Mouse (Mus musculus) liver, embryonic 11.5 days (tissue): ENCODE data around the gene Fbln2. TPM values are rescaled to one million over a fixed set of nuclear protein-coding genes. Genes with fewer than 3 reads are reported as not detected.

Source experiments
- ATAC-seq: fragments of 200-750 bp; cut with Nextera tagmentation; replicated peaks from 2 replicates; pipeline ENCODE4 v1.8.0; 2017; ENCODE audit warnings: moderate number of reproducible peaks, mild to moderate bottlenecking, moderate TSS enrichment, moderate library complexity; ENCODE audit not compliant: low FRiP score
- DNase-seq: peaks from one replicate; pipeline ENCODE4 v3.0.0-alpha.2; 2017; ENCODE audit warnings: low spot score
- H3K27ac ChIP-seq: fragments of 300-500 bp; sonication (generic); 2 replicates; pipeline ENCODE4 v1.5.1; 2014; ENCODE audit warnings: mild to moderate bottlenecking, low read depth, low read length, control low read depth
- H3K27me3 ChIP-seq: fragments of 300-500 bp; sonication (generic); replicated peaks from 2 replicates; pipeline ENCODE4 v1.6.1; 2014; ENCODE audit warnings: low read length, mixed read lengths; ENCODE audit not compliant: control insufficient read depth, insufficient read depth
- H3K36me3 ChIP-seq: fragments of 300-500 bp; sonication (generic); 2 replicates; pipeline ENCODE4 v1.6.1; 2014; ENCODE audit warnings: mild to moderate bottlenecking, low read length, moderate library complexity, mixed read lengths; ENCODE audit not compliant: control insufficient read depth, insufficient read depth
- H3K4me1 ChIP-seq: fragments of 300-500 bp; sonication (generic); replicated peaks from 2 replicates; pipeline ENCODE4 v1.6.1; 2014; ENCODE audit warnings: low read length, mixed read lengths; ENCODE audit not compliant: control insufficient read depth, insufficient read depth
- H3K4me2 ChIP-seq: fragments of 300-500 bp; sonication (generic); 2 replicates; pipeline ENCODE4 v1.6.1; 2014; ENCODE audit warnings: mild to moderate bottlenecking, control low read depth, moderate library complexity
- H3K4me3 ChIP-seq: fragments of 300-500 bp; sonication (generic); 2 replicates; pipeline ENCODE4 v1.5.1; 2014; ENCODE audit warnings: low read depth, low read length, control low read depth
- H3K9ac ChIP-seq: fragments of 300-500 bp; sonication (generic); 2 replicates; pipeline ENCODE4 v1.6.1; 2014; ENCODE audit warnings: low read depth, low read length, control low read depth
- H3K9me3 ChIP-seq: fragments of 300-500 bp; sonication (generic); 2 replicates; pipeline ENCODE4 v1.6.1; 2016; ENCODE audit warnings: low read length, inconsistent platforms, mixed read lengths; ENCODE audit not compliant: control insufficient read depth
- WGBS: fragments of 180-500 bp; shearing (Covaris S2); extraction: QIAGEN DNeasy Blood & Tissue Kit; methylation state at CpG from one replicate; pipeline ENCODE4 v1.1.7; 2014; 5-methylcytosine and 5-hydroxymethylcytosine counted together
- polyA plus RNA-seq: library from polyadenylated mRNA; unstranded; fragments of >200 nt; fragmentation: Nextera tagmentation; extraction: Ambion mirVana; gene quantifications from 2 replicates; pipeline ENCODE4 v1.2.1, GENCODE M21; 2014

Gene Fbln2
- polyA plus RNA-seq, 1 experiment from 2014 or later: 33.3 TPM

DNA sequence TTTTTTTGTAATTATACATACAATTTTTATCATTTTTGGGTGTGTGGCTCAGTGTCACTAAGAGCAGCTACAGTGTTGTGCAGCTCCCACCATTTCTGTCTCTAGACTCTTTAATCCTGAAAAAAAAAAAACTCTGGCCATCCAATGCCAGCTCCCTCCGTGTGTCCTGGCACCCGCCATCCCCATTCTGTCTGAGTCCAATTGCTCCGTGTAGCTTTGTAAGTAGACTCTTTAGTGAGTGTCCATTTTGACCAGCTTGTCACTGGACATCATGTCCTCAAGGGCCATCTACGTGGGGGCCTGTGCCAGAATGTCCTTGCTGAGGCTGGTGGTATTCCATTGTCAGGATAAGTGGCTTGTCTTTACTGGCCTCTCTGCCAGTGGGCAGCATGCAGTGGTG is 13.1 kb downstream of the Fbln2 start:
- Histone ChIP-seq H3K4me3 (no peak overlapping the region), H3K27me3 (peaks cover 2% of the 10 kb centered on the region; the same call in 1 of the 2 replicates)
- 72% methylated on average over 4 of the region's 4 CpGs for WGBS

DNA sequence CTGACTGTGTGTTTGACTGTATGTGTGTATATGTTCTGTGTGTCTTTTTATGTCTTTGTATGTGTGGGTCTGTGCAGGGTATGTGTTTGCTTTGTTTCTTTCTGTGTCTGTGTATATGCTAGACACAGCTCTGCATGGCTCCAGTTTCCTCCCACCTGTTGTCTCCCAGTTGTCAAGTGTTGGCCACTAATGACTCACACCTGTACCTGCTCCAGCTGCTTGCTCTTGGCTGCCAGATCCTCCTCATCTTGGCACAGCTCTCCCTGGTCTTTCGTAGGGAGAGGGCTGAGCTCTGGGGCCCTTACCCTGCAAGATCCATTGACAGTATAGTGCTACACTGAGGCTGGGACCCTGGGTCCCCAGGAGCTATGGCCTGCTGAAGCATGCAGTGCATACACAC is 13.8 kb downstream of the Fbln2 start:
- WGBS: 64% methylated on average over 1 of the region's 1 CpGs
- no peak overlapping the region for H3K4me3 ChIP-seq
- H3K9ac ChIP-seq: no peak overlapping the region
- no peak for ATAC-seq
- H3K9me3 ChIP-seq: no peaks in the 10 kb centered on the region
- H3K27ac ChIP-seq: no peak overlapping the region
- no peak overlapping the region for H3K4me2 ChIP-seq
- DNase-seq: no peak
- no peaks in the 10 kb centered on the region for H3K36me3 ChIP-seq
- peaks cover 2% of the 10 kb centered on the region; the same call in 1 of the 2 replicates for H3K27me3 ChIP-seq
- no peaks in the 10 kb centered on the region for H3K4me1 ChIP-seq

More for the DNA sequence above, 13.1 kb downstream of the Fbln2 start:
- no peak overlapping the region for H3K9ac ChIP-seq
- DNase-seq: no peak
- H3K27ac ChIP-seq: no peak overlapping the region
- no peak overlapping the region for H3K4me2 ChIP-seq
- H3K4me1 ChIP-seq: no peaks in the 10 kb centered on the region
- ATAC-seq: no peak
- no peaks in the 10 kb centered on the region for H3K9me3 ChIP-seq
- no peaks in the 10 kb centered on the region for H3K36me3 ChIP-seq

DNA sequence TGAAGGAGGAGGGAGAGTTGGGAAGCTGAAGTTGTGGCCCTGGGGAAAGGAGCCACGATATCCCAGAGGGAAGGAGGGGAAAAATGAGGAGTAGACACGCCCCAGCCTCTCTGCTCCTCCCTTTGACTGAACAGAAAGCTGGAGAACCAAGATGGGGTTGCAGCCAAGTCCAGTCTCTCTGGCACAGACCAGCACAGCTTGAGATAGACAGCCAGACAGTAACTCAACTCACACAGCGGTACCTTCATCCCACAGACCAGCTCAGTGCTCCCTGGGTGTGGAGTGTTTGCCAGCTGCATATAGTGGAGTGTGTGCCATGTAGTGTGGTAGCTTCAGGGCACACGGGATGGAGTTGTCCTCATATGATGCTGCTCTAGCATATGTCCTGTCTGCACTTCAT is 16.7 kb downstream of the Fbln2 start:
- H3K27ac ChIP-seq: no peak overlapping the region

DNA sequence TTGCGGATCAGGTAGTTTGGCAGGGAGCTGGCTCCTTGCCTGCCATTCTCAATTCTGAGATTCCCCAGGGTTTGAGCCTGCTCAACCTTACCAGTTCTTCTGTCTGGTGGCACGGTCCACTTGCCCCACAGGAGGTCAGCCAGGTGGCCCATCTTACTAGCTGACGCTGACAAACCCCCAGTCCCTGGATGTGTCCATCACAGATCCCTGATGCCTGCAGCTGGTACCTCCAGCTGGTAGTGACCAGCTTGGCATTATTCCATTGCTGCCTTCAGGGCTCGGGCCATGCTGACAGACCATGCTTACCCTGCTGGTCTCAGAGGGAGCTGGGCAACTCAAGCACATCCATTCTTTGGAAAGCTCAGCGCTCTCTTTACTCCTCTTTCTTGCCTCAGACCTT is 18.7 kb downstream of the Fbln2 start:
- Histone ChIP-seq H3K9ac (no peak overlapping the region), H3K4me1 (0 out of 2 replicates have a peak, but pooled peaks cover 5% of the 10 kb centered on the region), H3K4me2 (no peak overlapping the region), H3K4me3 (no peak overlapping the region), H3K36me3 (no peaks in the 10 kb centered on the region), H3K27ac (no peak overlapping the region), H3K9me3 (no peaks in the 10 kb centered on the region), H3K27me3 (no peaks in the 10 kb centered on the region; the same call in 1 of the 2 replicates)
- no peak for ATAC-seq
- no peak for DNase-seq
- WGBS: 87% methylated on average over 5 of the region's 5 CpGs

More for the DNA sequence above, 16.7 kb downstream of the Fbln2 start:
- H3K4me2 ChIP-seq: no peak overlapping the region
- ATAC-seq: no peak
- 63% methylated on average over 4 of the region's 4 CpGs for WGBS
- H3K27me3 ChIP-seq: peaks cover 2% of the 10 kb centered on the region; the same call in 1 of the 2 replicates
- DNase-seq: no peak
- no peak overlapping the region for H3K4me3 ChIP-seq
- H3K9ac ChIP-seq: no peak overlapping the region
- H3K4me1 ChIP-seq: no peaks in the 10 kb centered on the region
- no peaks in the 10 kb centered on the region for H3K36me3 ChIP-seq
- no peaks in the 10 kb centered on the region for H3K9me3 ChIP-seq

DNA sequence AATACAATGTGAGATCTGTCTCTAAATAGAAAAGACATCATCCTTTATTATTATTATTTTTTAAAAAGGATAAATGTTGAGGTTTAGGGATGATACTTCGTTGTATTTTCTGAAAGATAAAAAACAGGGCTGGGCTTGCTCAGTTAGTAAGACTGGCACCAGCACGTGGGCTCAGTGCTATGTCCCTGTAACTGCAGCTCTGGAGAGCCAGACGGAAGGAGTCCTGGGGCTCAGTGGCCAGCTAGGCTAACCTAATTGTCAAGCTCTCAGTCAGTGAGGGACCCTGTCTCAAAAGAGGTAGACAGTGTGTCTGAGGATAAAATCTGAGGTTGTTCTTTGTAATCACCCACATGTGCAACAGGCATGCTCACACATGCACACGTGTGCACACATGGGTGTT is 19.3 kb downstream of the Fbln2 start:
- H3K4me1 ChIP-seq: 0 out of 2 replicates have a peak, but pooled peaks cover 7% of the 10 kb centered on the region
- no peak for DNase-seq
- no peak overlapping the region for H3K4me2 ChIP-seq
- no peaks in the 10 kb centered on the region; the same call in 1 of the 2 replicates for H3K27me3 ChIP-seq
- H3K9me3 ChIP-seq: no peaks in the 10 kb centered on the region
- 69% methylated on average over 4 of the region's 4 CpGs for WGBS
- ATAC-seq: no peak
- H3K27ac ChIP-seq: no peak overlapping the region
- no peaks in the 10 kb centered on the region for H3K36me3 ChIP-seq
- no peak overlapping the region for H3K4me3 ChIP-seq
- no peak overlapping the region for H3K9ac ChIP-seq

DNA sequence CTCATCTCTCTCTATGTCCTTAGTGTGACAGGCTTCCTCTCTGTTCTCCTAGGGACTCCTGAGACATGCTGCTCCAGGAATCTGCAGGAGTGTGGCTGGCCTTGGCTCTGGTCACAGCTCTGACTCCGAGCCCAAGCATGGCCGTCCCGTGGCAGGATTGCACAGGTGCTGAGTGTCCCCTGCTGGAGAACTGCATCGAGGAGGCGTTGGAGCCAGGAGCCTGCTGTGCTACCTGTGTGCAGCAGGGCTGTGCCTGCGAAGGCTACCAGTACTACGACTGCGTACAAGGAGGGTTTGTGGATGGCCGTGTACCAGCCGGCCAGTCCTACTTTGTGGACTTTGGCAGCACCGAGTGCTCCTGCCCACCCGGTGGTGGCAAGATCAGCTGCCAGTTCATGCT is 20.8 kb downstream of the Fbln2 start:
- H3K4me2 ChIP-seq: no peak overlapping the region
- H3K9ac ChIP-seq: no peak overlapping the region
- H3K4me1 ChIP-seq: peaks cover 7% of the 10 kb centered on the region; the same call in 1 of the 2 replicates
- H3K27ac ChIP-seq: no peak overlapping the region
- DNase-seq (no peak), ATAC-seq (no peak)
- H3K36me3 ChIP-seq: no peaks in the 10 kb centered on the region
- H3K4me3 ChIP-seq: no peak overlapping the region
- 77% methylated on average over 12 of the region's 12 CpGs for WGBS
- H3K9me3 ChIP-seq: no peaks in the 10 kb centered on the region
- H3K27me3 ChIP-seq: no peaks in the 10 kb centered on the region; the same call in 1 of the 2 replicates

DNA sequence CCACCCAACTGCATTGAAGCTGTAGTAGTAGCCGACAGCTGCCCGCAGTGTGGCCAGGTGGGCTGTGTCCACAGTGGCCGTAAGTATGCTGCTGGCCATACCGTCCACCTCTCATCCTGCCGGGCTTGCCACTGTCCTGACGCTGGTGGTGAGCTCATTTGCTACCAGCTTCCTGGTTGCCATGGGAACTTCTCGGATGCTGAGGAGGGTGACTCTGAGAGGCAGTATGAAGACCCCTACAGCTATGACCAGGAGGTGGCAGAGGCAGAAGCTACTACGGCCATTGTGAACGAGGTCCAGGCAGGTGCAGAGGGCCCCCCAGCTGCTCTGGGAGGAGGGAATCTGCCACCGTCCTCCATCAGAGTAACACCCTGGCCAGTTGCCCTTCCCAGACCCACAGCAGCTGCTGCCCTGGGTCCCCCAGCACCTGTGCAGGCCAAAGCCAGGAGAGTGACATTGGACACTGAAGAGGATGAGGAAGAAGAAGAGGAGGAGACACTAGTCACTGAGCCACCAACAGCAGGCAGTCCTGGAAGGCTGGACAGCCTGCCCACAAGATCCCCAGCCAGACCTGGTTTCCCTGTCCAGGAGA is 21.3 kb downstream of the Fbln2 start:
- Histone ChIP-seq H3K27ac (no peak overlapping the region), H3K27me3 (no peaks in the 10 kb centered on the region; the same call in 1 of the 2 replicates), H3K4me3 (no peak overlapping the region), H3K9me3 (no peaks in the 10 kb centered on the region), H3K36me3 (no peaks in the 10 kb centered on the region), H3K4me2 (no peak overlapping the region), H3K4me1 (peaks cover 7% of the 10 kb centered on the region; the same call in 1 of the 2 replicates), H3K9ac (no peak overlapping the region)
- ATAC-seq (no peak), DNase-seq (no peak)
- WGBS: 71% methylated on average over 10 of the region's 10 CpGs

DNA sequence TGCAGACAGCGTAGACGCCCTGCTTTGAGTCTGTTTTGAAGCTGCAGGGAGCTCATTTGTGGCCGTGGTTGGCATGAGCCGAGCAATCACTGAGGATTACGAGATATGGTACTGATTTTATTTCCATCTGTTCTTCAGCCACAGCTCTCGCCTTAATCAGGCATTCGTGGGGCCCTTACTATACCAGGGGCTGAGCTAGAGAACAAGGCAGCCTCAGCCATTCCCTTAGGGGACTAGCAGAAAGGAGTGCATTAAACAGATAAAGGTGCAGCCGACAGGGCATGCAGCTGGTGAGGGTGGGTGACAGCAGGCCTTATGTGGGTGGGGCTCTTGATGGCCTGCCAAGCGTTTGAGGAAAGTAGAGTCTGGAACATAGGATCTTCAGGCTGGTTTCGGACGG is 23.8 kb downstream of the Fbln2 start:
- no peak for DNase-seq
- no peaks in the 10 kb centered on the region for H3K36me3 ChIP-seq
- peaks cover 7% of the 10 kb centered on the region; the same call in 1 of the 2 replicates for H3K4me1 ChIP-seq
- H3K9ac ChIP-seq: no peak overlapping the region
- no peak overlapping the region for H3K4me3 ChIP-seq
- ATAC-seq: no peak
- H3K9me3 ChIP-seq: no peaks in the 10 kb centered on the region
- 43% methylated on average over 11 of the region's 11 CpGs for WGBS
- no peaks in the 10 kb centered on the region for H3K27me3 ChIP-seq
- no peak overlapping the region for H3K27ac ChIP-seq
- H3K4me2 ChIP-seq: no peak overlapping the region

DNA sequence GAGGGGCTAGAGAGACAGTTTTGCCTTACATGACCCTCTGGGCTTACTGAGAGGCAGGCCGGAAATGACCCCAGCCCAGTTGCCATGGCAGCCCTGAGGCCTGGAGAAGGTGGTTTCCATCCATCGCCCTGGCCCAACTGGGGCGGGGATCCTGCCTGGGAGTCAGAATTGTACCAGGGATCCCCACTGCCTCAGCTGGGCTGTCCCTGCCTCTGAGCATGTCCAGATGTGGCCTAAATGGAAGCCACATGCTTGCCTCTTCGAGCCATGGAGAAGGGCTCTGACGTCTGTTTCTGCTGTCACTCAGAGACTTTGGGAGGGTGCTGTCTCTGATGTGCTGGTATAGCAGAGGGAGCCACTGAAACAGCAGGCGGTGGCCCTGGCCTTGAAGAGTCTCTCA is 24.2 kb downstream of the Fbln2 start:
- Histone ChIP-seq H3K4me2 (no peak overlapping the region), H3K9ac (no peak overlapping the region), H3K36me3 (no peaks in the 10 kb centered on the region), H3K4me3 (no peak overlapping the region), H3K4me1 (peaks cover 7% of the 10 kb centered on the region; the same call in 1 of the 2 replicates), H3K27me3 (no peaks in the 10 kb centered on the region), H3K27ac (no peak overlapping the region), H3K9me3 (no peaks in the 10 kb centered on the region)
- ATAC-seq (no peak), DNase-seq (no peak)
- WGBS: 43% methylated on average over 6 of the region's 6 CpGs
